Mouse (Mus musculus) embryonic facial prominence, embryonic 14.5 days (tissue): ENCODE measurements around the gene Iqgap2. TPM values are rescaled to one million over a fixed set of nuclear protein-coding genes. Genes with fewer than 3 reads are reported as not detected.
A peak's percentile ranks its signal among the peaks of the same experiment; 100 is the strongest.

Source experiments
- ATAC-seq: fragments of 200-750 bp; cut with Nextera tagmentation; 2 replicates; pipeline ENCODE4 v1.8.0; 2017; ENCODE audit warnings: low read depth, moderate number of reproducible peaks, moderate TSS enrichment
- DNase-seq: peaks from one replicate; pipeline ENCODE4 v3.0.0-alpha.2; 2015; ENCODE audit warnings: low spot score
- H3K27ac ChIP-seq: fragments of 300-500 bp; sonication (generic); replicated peaks from 2 replicates; pipeline ENCODE4 v1.5.1; 2014; ENCODE audit warnings: low read depth, mild to moderate bottlenecking, low read length, moderate library complexity
- H3K27me3 ChIP-seq: fragments of 300-500 bp; sonication (generic); replicated peaks from 2 replicates; pipeline ENCODE4 v1.6.1; 2014; ENCODE audit warnings: low read length; ENCODE audit not compliant: control insufficient read depth, insufficient read depth
- H3K36me3 ChIP-seq: fragments of 300-500 bp; sonication (generic); 2 replicates; pipeline ENCODE4 v1.6.1; 2014; ENCODE audit warnings: low read length, mixed read lengths; ENCODE audit not compliant: control insufficient read depth, insufficient read depth
- H3K4me1 ChIP-seq: fragments of 300-500 bp; sonication (generic); 2 replicates; pipeline ENCODE4 v1.6.1; 2014; ENCODE audit warnings: antibody characterized with exemption, low read length; ENCODE audit not compliant: control insufficient read depth, insufficient read depth
- H3K4me2 ChIP-seq: fragments of 300-500 bp; sonication (generic); 2 replicates; pipeline ENCODE4 v1.6.1; 2014; ENCODE audit warnings: low read depth, mild to moderate bottlenecking, low read length, moderate library complexity, mixed read lengths
- H3K4me3 ChIP-seq: fragments of 300-500 bp; sonication (generic); 2 replicates; pipeline ENCODE4 v1.5.1; 2014; ENCODE audit warnings: low read depth, mild to moderate bottlenecking, low read length
- H3K9ac ChIP-seq: fragments of 300-500 bp; sonication (generic); 2 replicates; pipeline ENCODE4 v1.6.1; 2014; ENCODE audit warnings: low read depth, mild to moderate bottlenecking, low read length, moderate library complexity, mixed read lengths
- H3K9me3 ChIP-seq: fragments of 300-500 bp; sonication (generic); 2 replicates; pipeline ENCODE4 v1.6.1; 2016; ENCODE audit warnings: low read length; ENCODE audit not compliant: control insufficient read depth
- WGBS: fragments of 180-500 bp; shearing (Covaris S2); extraction: QIAGEN DNeasy Blood & Tissue Kit; methylation state at CpG from one replicate; pipeline ENCODE4 v1.1.7; 2014; 5-methylcytosine and 5-hydroxymethylcytosine counted together
- polyA plus RNA-seq: library from polyadenylated mRNA; unstranded; fragments of >200 nt; fragmentation: Nextera tagmentation; extraction: Ambion mirVana; gene quantifications from 2 replicates; pipeline ENCODE4 v1.2.1, GENCODE M21; 2014

Iqgap2 gene
- polyA plus RNA-seq, 1 experiment from 2014 or later, result 13.7 TPM

GRCm38 (mm10) chr13:95715356-95715755, 176.4 kb downstream of the Iqgap2 start:
- Histone ChIP-seq H3K9ac (no peak overlapping the region), H3K9me3 (no peaks in the 10 kb centered on the region), H3K4me3 (no peak overlapping the region), H3K27ac (no peak overlapping the region), H3K4me2 (no peak overlapping the region), H3K4me1 (no peaks in the 10 kb centered on the region), H3K27me3 (no peaks in the 10 kb centered on the region), H3K36me3 (no peaks in the 10 kb centered on the region)
- DNase-seq (no peak), ATAC-seq (no peak)
- 65% methylated on average over 4 of the region's 4 CpGs for WGBS

GRCm38 (mm10) chr13:95714271-95714975, 177.3 kb downstream of the Iqgap2 start:
- Histone ChIP-seq H3K9ac (no peak overlapping the region), H3K4me2 (no peak overlapping the region), H3K27ac (no peak overlapping the region; the same call in 1 of the 2 replicates), H3K9me3 (no peaks in the 10 kb centered on the region), H3K4me3 (no peak overlapping the region), H3K36me3 (no peaks in the 10 kb centered on the region), H3K4me1 (no peaks in the 10 kb centered on the region), H3K27me3 (no peaks in the 10 kb centered on the region)
- 62% methylated on average over 3 of the region's 3 CpGs for WGBS
- ATAC-seq (peak; percentile 63), DNase-seq (peak; percentile 44)

GRCm38 (mm10) chr13:95712570-95713268, 179.0 kb downstream of the Iqgap2 start:
- WGBS, result 85% methylated on average over 9 of the region's 9 CpGs
- H3K4me2 ChIP-seq, result no peak overlapping the region
- H3K4me3 ChIP-seq, result no peak overlapping the region
- H3K4me1 ChIP-seq, result no peaks in the 10 kb centered on the region
- H3K27me3 ChIP-seq, result no peaks in the 10 kb centered on the region
- no peak overlapping the region for H3K9ac ChIP-seq
- H3K36me3 ChIP-seq, result peaks cover 1% of the 10 kb centered on the region; the same call in 1 of the 2 replicates
- H3K9me3 ChIP-seq, result no peaks in the 10 kb centered on the region
- H3K27ac ChIP-seq, result no peak overlapping the region
- ATAC-seq (no peak), DNase-seq (no peak)

GRCm38 (mm10) chr13:95712054-95712453, 179.7 kb downstream of the Iqgap2 start:
- no peak overlapping the region for H3K4me2 ChIP-seq

GRCm38 (mm10) chr13:95705589-95705988, 186.1 kb downstream of the Iqgap2 start:
- Histone ChIP-seq H3K36me3 (peaks cover 10% of the 10 kb centered on the region; the same call in 1 of the 2 replicates), H3K9me3 (no peaks in the 10 kb centered on the region), H3K9ac (no peak overlapping the region), H3K4me1 (no peaks in the 10 kb centered on the region), H3K4me2 (no peak overlapping the region), H3K4me3 (no peak overlapping the region), H3K27me3 (no peaks in the 10 kb centered on the region), H3K27ac (no peak overlapping the region)
- 0 out of 2 replicates have a peak, but pooled peaks have one; percentile 33 for ATAC-seq
- WGBS, result 92% methylated on average over 6 of the region's 6 CpGs
- peak; percentile 34 for DNase-seq

More at GRCm38 (mm10) chr13:95712054-95712453, 179.7 kb downstream of the Iqgap2 start:
- Histone ChIP-seq H3K27ac (no peak overlapping the region), H3K36me3 (peaks cover 7% of the 10 kb centered on the region; the same call in 1 of the 2 replicates), H3K9me3 (no peaks in the 10 kb centered on the region), H3K9ac (no peak overlapping the region), H3K27me3 (no peaks in the 10 kb centered on the region), H3K4me1 (no peaks in the 10 kb centered on the region), H3K4me3 (no peak overlapping the region)
- no peak for DNase-seq
- ATAC-seq, result no peak

GRCm38 (mm10) chr13:95703376-95703775, 188.3 kb downstream of the Iqgap2 start:
- ATAC-seq, result no peak
- peak; percentile 65 for DNase-seq
- WGBS, result 38% methylated on average over 5 of the region's 5 CpGs
- H3K4me2 ChIP-seq, result no peak overlapping the region
- H3K4me3 ChIP-seq, result no peak overlapping the region
- H3K27ac ChIP-seq, result no peak overlapping the region
- no peaks in the 10 kb centered on the region for H3K4me1 ChIP-seq
- no peak overlapping the region for H3K9ac ChIP-seq
- H3K36me3 ChIP-seq, result peaks cover 10% of the 10 kb centered on the region; the same call in 1 of the 2 replicates
- no peaks in the 10 kb centered on the region for H3K27me3 ChIP-seq
- H3K9me3 ChIP-seq, result no peaks in the 10 kb centered on the region

- ATAC-seq, result no peak
These were observed 193.8 kb downstream of the Iqgap2 start for GRCm38 (mm10) chr13:95697874-95698273.

GRCm38 (mm10) chr13:95696654-95697163, 195.0 kb downstream of the Iqgap2 start, which contains the start of gene F2rl2:
TSS of gene F2rl2 (plus strand) at chr13:95696853.
- no peaks in the 10 kb centered on the region for H3K9me3 ChIP-seq
- no peaks in the 10 kb centered on the region for H3K4me1 ChIP-seq
- no peaks in the 10 kb centered on the region for H3K27me3 ChIP-seq
- no peaks in the 10 kb centered on the region for H3K36me3 ChIP-seq
- no peak for DNase-seq
- ATAC-seq, result no peak
- H3K9ac ChIP-seq, result no peak within 1 kb of the TSS
- no peak within 1 kb of the TSS for H3K4me3 ChIP-seq
- H3K4me2 ChIP-seq, result no peak within 1 kb of the TSS
- no peak within 1 kb of the TSS for H3K27ac ChIP-seq
- 66% methylated on average over 4 of the region's 4 CpGs for WGBS

More at GRCm38 (mm10) chr13:95697874-95698273, 193.8 kb downstream of the Iqgap2 start:
- Histone ChIP-seq H3K9me3 (no peaks in the 10 kb centered on the region), H3K4me1 (no peaks in the 10 kb centered on the region), H3K9ac (no peak overlapping the region), H3K36me3 (no peaks in the 10 kb centered on the region), H3K27ac (no peak overlapping the region), H3K4me2 (no peak overlapping the region), H3K4me3 (no peak overlapping the region), H3K27me3 (no peaks in the 10 kb centered on the region)
- DNase-seq, result no peak
- WGBS, result 50% methylated on average over 6 of the region's 6 CpGs
